Mouse (Mus musculus) cortical plate, adult 2 months (tissue): ENCODE measurements around the gene Foxp1.

Experiments
- CTCF ChIP-seq: fragments of 200-500 bp; IDR thresholded peaks from 2 replicates; pipeline ENCODE4 v1.5.1; 2011; ENCODE audit warnings: mild to moderate bottlenecking, control low read depth, low read length; ENCODE audit not compliant: insufficient read depth; ENCODE audit errors: extremely low read depth
- POLR2A ChIP-seq: fragments of 200-500 bp; IDR thresholded peaks from 2 replicates; pipeline ENCODE4 v1.6.1; 2011; ENCODE audit warnings: mild to moderate bottlenecking, low read length, control low read depth; ENCODE audit not compliant: insufficient read depth; ENCODE audit errors: extremely low read depth

DNA sequence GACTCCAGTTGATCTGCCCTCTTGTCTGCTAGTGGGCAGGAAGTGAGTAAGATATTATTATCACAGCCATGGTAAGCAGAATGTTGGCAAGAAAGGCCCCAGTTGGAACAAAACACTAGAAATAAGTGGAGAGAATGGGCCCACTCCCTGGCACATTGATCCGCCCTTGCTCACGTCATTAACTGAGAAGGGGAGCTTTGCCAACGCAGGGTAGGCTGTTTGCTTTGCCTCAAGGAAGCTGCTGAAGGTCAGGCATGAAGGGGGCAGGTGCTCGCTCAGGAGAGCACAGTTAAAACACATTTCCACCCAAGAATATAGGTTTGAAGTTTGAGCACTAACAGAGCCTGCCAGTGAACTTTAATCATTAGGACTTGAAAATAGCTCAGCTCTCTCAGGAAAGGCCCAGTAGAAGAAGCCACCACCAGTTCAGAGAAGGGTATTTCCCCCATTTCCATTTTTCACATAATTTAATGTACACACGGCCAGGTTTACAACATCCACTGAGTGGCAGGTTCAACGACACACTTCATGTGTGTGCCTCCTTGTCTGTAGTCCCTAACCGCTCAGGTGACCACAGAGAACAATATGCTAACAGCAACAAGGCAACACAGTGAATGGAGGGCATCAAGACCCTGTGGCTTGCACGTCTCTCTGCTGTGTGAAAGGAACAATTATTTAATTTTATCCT, 350.5 kb downstream of the Foxp1 start:
- TF ChIP-seq CTCF, result no peak
- TF ChIP-seq POLR2A, result no peak
